Mouse (Mus musculus) inflammation-experienced regulatory T-cells (primary cell): ENCODE data around the gene Tns3. TPM values are rescaled to one million over a fixed set of nuclear protein-coding genes. Genes with fewer than 3 reads are reported as not detected.

Source experiments
- polyA plus RNA-seq, 2 experiments: library from polyadenylated mRNA; unstranded; fragments of 100-300 nt; shearing (Covaris generic); gene quantifications; one replicate each; pipeline ENCODE4 v1.2.1; 2017

The Tns3 gene
- polyA plus RNA-seq = 1 to 10 TPM in 1 of 2 experiments, under 1 TPM in 1; 0.55 to 1.2 TPM

GRCm38 (mm10) chr11:8664393-8664743 is at the start of gene Tns3:
Tns3 (minus strand) TSS chr11:8664535.

